Mouse (Mus musculus) myocyte (in vitro differentiated cells): ENCODE data around the gene Bnc1. TPM values are rescaled to one million over a fixed set of nuclear protein-coding genes. Genes with fewer than 3 reads are reported as not detected.

Experiments used
- H3K27me3 ChIP-seq: one replicate; pipeline ENCODE4 v1.6.1; 2011; ENCODE audit not compliant: control insufficient read depth, insufficient read depth, insufficient read length
- H3K36me3 ChIP-seq: one replicate; pipeline ENCODE4 v1.6.1; 2011; ENCODE audit not compliant: control insufficient read depth, insufficient read depth
- H3K4me2 ChIP-seq: one replicate; pipeline ENCODE4 v1.6.1; 2011; ENCODE audit warnings: low read depth, control low read depth
- H3K4me3 ChIP-seq: one replicate; pipeline ENCODE4 v1.5.1; 2011; ENCODE audit warnings: mild to moderate bottlenecking, control low read depth, moderate library complexity
- H3K79me2 ChIP-seq: one replicate; pipeline ENCODE4 v1.6.1; 2011; ENCODE audit not compliant: control insufficient read depth, insufficient read depth
- H3ac ChIP-seq: one replicate; pipeline ENCODE4 v1.6.1; 2011; ENCODE audit not compliant: control insufficient read depth, insufficient read length
- CEBPB ChIP-seq: IDR thresholded peaks from 2 replicates; pipeline ENCODE4 v1.6.1; 2011; ENCODE audit warnings: mild to moderate bottlenecking, moderate library complexity; ENCODE audit not compliant: poor library complexity, insufficient read depth, severe bottlenecking
- E2F4 ChIP-seq: IDR thresholded peaks from one replicate; pipeline ENCODE4 v1.6.1; 2011; ENCODE audit warnings: mild to moderate bottlenecking, control low read depth, moderate library complexity; ENCODE audit not compliant: insufficient read depth
- MAX ChIP-seq: IDR thresholded peaks from one replicate; pipeline ENCODE4 v1.6.1; 2011; ENCODE audit warnings: low read depth, mild to moderate bottlenecking, control low read depth
- MYOD1 ChIP-seq, 3 experiments: IDR thresholded peaks; one replicate each; pipeline ENCODE4 v1.6.1; 2011; ENCODE audit warnings: control low read depth in 2 of 3, low read depth in 2 of 3, mild to moderate bottlenecking in 2 of 3, moderate library complexity in 1 of 3; ENCODE audit not compliant: insufficient read length in 2 of 3, control insufficient read depth in 1 of 3
- MYOG ChIP-seq, 3 experiments: IDR thresholded peaks; one replicate each; pipeline ENCODE4 v1.6.1; 2011; ENCODE audit warnings: control low read depth in 2 of 3, low read depth in 2 of 3, mild to moderate bottlenecking in 2 of 3; ENCODE audit not compliant: insufficient read length in 2 of 3, control insufficient read depth in 1 of 3, insufficient read depth in 1 of 3
- POLR2A ChIP-seq: IDR thresholded peaks from one replicate; pipeline ENCODE4 v1.6.1; 2011; ENCODE audit warnings: low read depth, mild to moderate bottlenecking, control low read depth, moderate library complexity; ENCODE audit not compliant: insufficient read length
- POLR2AphosphoS2 ChIP-seq: IDR thresholded peaks from one replicate; pipeline ENCODE4 v1.6.1; 2011; ENCODE audit warnings: low read depth, control low read depth; ENCODE audit not compliant: insufficient read length
- REST ChIP-seq: IDR thresholded peaks from one replicate; pipeline ENCODE4 v1.6.1; 2011; ENCODE audit warnings: mild to moderate bottlenecking, control low read depth, moderate library complexity; ENCODE audit not compliant: insufficient read depth, insufficient read length
- SRF ChIP-seq: IDR thresholded peaks from one replicate; pipeline ENCODE4 v1.6.1; 2011; ENCODE audit warnings: low read depth; ENCODE audit not compliant: control insufficient read depth, insufficient read length
- TCF12 ChIP-seq: IDR thresholded peaks from one replicate; pipeline ENCODE4 v1.6.1; 2011; ENCODE audit warnings: mild to moderate bottlenecking, control low read depth; ENCODE audit not compliant: poor library complexity, insufficient read depth, severe bottlenecking
- TCF3 ChIP-seq: IDR thresholded peaks from one replicate; pipeline ENCODE4 v1.6.1; 2011; ENCODE audit warnings: low read depth, control low read depth; ENCODE audit not compliant: insufficient read length
- USF1 ChIP-seq: IDR thresholded peaks from one replicate; pipeline ENCODE4 v1.6.1; 2011; ENCODE audit warnings: low read depth, mild to moderate bottlenecking, control low read depth, moderate library complexity
- polyA plus RNA-seq: library from polyadenylated mRNA; unstranded; fragments of >200 nt; fragmentation: generic; extraction: Trizol; gene quantifications from one replicate; pipeline ENCODE4 v1.2.1, GENCODE M21; 2012; ENCODE audit warnings: missing spikeins

The Bnc1 gene
- polyA plus RNA-seq, 1 experiment: 0.06 TPM

DNA sequence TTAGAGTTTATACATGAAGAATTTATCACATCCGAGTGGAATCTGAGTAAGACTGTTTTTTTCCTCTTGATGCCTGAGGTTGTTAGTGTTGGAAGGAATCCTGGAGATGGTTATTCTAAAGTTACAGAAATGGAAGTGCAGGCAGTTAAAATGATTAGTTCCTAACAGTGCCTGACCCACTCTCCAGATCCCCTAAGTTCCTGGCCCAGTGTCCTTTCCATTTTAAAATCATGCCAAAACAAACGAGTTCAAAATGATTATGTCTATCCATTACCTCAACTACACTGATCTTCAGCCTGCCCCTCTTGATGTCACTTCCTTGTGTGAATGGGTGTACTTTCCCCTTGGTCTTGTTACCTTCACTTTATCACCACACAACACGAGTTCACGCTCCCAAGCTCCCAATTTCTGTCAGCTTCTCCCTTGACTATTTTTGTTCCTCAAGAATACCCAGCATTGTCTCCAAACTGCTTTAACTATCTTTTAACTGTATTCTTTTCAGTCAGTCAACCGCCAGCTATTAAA, 59.5 kb downstream of the Bnc1 start:
- Histone ChIP-seq H3K4me3 (no peak overlapping the region), H3K4me2 (no peak overlapping the region), H3K36me3 (no peaks in the 10 kb centered on the region), H3K79me2 (no peaks in the 10 kb centered on the region), H3ac (no peak overlapping the region), H3K27me3 (peaks cover 20% of the 10 kb centered on the region)
- TF ChIP-seq E2F4 (no peak), REST (no peak), TCF12 (no peak), TCF3 (no peak), MAX (no peak), POLR2AphosphoS2 (no peak), MYOG (IDR thresholded peaks at IDR 0.05; ENCODE audit: control insufficient read depth in 1 of 3, insufficient read depth in 1 of 3, insufficient read length in 2 of 3, low read depth in 2 of 3) (no peak), USF1 (no peak), SRF (no peak)

DNA sequence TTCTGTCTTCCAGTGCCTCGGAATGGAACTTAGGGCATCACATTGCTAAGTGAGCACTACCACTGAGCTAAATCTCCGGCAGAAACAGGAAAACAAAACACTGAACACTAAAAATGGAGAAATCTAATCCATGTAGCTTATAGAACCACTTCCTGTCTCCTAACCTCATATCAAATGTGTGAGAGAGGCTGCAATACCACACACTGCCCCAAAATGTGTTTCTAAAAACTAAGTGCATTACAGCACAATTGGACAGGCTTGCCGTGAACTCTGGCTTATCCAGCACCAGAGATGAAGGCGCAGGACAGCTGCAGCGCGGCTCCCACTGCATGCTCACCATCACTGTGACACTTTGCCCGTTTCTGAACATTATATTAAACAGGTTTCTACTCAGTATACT, 63.1 kb downstream of the Bnc1 start:
- H3ac ChIP-seq: no peak overlapping the region
- TF ChIP-seq SRF: no peak
- no peak for TF ChIP-seq MAX
- TF ChIP-seq CEBPB: no peak
- no peak for TF ChIP-seq POLR2A
- H3K4me3 ChIP-seq: no peak overlapping the region
- no peak overlapping the region for H3K4me2 ChIP-seq
- no peaks in the 10 kb centered on the region for H3K36me3 ChIP-seq
- H3K27me3 ChIP-seq: peaks cover 10% of the 10 kb centered on the region
- H3K79me2 ChIP-seq: no peaks in the 10 kb centered on the region

DNA sequence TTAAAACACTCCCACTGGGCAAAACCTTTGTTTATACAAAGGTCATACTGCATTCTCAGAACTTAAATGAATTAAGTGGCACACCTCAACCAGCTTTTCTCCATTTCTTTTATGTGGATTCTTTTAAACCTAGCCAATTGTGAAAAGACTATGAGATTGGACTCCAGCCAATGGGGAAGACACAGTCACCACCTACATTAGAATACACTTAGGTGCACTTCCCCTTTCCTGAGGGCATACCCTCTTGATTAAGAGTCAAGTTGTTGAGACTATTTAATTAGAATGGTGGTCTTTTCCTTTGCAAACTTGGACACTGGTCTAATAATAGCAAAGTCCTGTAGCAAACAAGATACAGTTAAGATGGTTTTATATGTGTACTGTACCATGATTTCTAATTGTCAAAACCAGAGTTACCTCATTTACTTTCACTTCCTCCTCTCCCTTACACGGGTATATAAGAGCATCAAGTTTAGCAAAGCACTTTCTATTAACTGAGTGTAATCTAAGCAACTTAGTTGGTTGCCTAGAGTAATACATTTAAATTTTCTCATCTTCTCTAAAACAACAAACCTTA, 70.6 kb downstream of the Bnc1 start:
- TF ChIP-seq TCF12 (no peak), USF1 (no peak)
- Histone ChIP-seq H3K36me3 (no peaks in the 10 kb centered on the region), H3K4me3 (no peak overlapping the region), H3K4me2 (no peak overlapping the region), H3K79me2 (no peaks in the 10 kb centered on the region), H3ac (no peak overlapping the region), H3K27me3 (no peaks in the 10 kb centered on the region)

DNA sequence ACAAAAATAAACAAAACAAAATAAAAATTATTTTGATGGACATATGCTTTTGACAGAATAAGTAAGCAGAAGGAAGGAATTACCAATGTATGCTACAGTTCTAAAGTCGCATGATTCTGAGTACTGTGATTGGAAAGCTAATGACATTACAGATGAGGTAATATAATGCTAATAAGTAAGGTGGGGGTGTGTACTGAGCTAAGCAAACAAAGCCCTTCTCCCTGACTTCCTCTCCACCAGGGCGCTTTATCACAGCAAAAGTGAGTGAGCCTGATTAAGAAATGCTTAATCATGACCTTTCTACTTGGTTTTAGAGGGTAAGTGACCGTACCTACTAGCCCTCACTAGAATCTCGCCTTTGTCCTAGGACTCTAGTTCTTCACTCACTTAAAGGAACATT, 71.8 kb downstream of the Bnc1 start:
- H3ac ChIP-seq: no peak overlapping the region

DNA sequence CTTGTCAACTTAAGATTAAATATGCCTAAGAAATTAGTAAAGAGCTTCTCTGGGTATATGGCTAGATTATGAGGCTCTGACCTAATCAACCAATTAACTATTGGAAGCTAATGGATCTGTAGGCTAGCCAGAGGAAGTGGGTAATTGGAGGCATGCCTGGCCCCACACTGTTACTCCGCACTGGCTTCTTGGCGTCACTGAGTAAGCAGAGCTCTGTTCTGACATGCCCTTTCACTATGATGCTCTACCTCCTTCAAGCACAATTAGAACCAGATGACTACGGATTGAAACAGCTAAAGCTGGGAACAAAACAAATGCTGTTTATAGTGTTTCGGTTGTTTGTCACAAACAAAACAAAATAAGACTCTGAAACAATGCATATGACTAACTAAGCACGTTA, 73.8 kb downstream of the Bnc1 start:
- H3K4me2 ChIP-seq: no peak overlapping the region
- TF ChIP-seq TCF12 (no peak), CEBPB (no peak), TCF3 (no peak), E2F4 (no peak), MAX (no peak), USF1 (no peak), POLR2AphosphoS2 (no peak), POLR2A (no peak), MYOG (IDR thresholded peaks at IDR 0.05; ENCODE audit: control insufficient read depth in 1 of 3, insufficient read depth in 1 of 3, insufficient read length in 2 of 3, low read depth in 2 of 3) (no peak), REST (no peak)
- no peaks in the 10 kb centered on the region for H3K36me3 ChIP-seq
- no peak overlapping the region for H3K4me3 ChIP-seq
- no peak overlapping the region for H3ac ChIP-seq
- H3K27me3 ChIP-seq: no peaks in the 10 kb centered on the region
- H3K79me2 ChIP-seq: no peaks in the 10 kb centered on the region

More for the DNA sequence above, 71.8 kb downstream of the Bnc1 start:
- no peak overlapping the region for H3K4me3 ChIP-seq
- TF ChIP-seq USF1 (no peak), TCF12 (no peak), TCF3 (no peak), SRF (no peak), MYOG (IDR thresholded peaks at IDR 0.05; ENCODE audit: control insufficient read depth in 1 of 3, insufficient read depth in 1 of 3, insufficient read length in 2 of 3, low read depth in 2 of 3) (no peak), POLR2A (no peak), POLR2AphosphoS2 (no peak), CEBPB (no peak), MAX (no peak), MYOD1 (IDR thresholded peaks at IDR 0.05; ENCODE audit: control insufficient read depth in 1 of 3, insufficient read length in 2 of 3, low read depth in 2 of 3) (no peak)
- H3K36me3 ChIP-seq: no peaks in the 10 kb centered on the region
- H3K79me2 ChIP-seq: no peaks in the 10 kb centered on the region
- H3K27me3 ChIP-seq: no peaks in the 10 kb centered on the region
- H3K4me2 ChIP-seq: no peak overlapping the region

Other genes with a start within 250 kb of the Bnc1 start
- 15.6 TPM for gene Ramac, start 229.4 kb downstream of the Bnc1 start, polyA plus RNA-seq
- 28.6 TPM for gene 3110040N11Rik, start 202.8 kb downstream of the Bnc1 start, polyA plus RNA-seq
- 66.6 TPM for gene Btbd1, start 162.9 kb downstream of the Bnc1 start, polyA plus RNA-seq
- not detected for gene Gm10160, start 136.5 kb downstream of the Bnc1 start, polyA plus RNA-seq
- gene Tm6sf1, start 133.3 kb downstream of the Bnc1 start, polyA plus RNA-seq: 11.4 TPM
- gene Hdgfl3, start 57.8 kb downstream of the Bnc1 start, polyA plus RNA-seq: 0.06 TPM
- gene Sh3gl3, start 181.5 kb upstream of the Bnc1 start, polyA plus RNA-seq: 1.1 TPM